In genomic region chr3:30599711-30600545, GRCm38 (mm10) we compare ENCODE assay signal across 8 mouse cellular contexts. TPM values are rescaled to one million over a fixed set of nuclear protein-coding genes. Genes with fewer than 3 reads are reported as not detected.
DNase-seq lines count a peak whose midpoint lies in the region; ATAC-seq and TF ChIP-seq lines count a peak whose summit lies in the region.

Gene Actrt3, minus strand, starts transcription at chr3:30599939.

- TF ChIP-seq POLR2A in liver, adult 2 months (IDR thresholded peaks at IDR 0.05; ENCODE audit: extremely low read depth, insufficient read depth, low read length), result no peak

- 1% methylated on average over 32 of the region's 32 CpGs for WGBS in kidney, embryonic 14.5 days
- under 1% methylated on average over 32 of the region's 32 CpGs for WGBS in forebrain, postnatal 0 days
- WGBS in intestine, embryonic 14.5 days, result 3% methylated on average over 32 of the region's 32 CpGs
- 4% methylated on average over 32 of the region's 32 CpGs for WGBS in liver, adult 2 months

- peaks cover 6% of the 10 kb centered on the region; the same call in 1 of the 2 replicates for H3K79me2 ChIP-seq in liver, adult 2 months (ENCODE audit: control insufficient read depth, insufficient read depth, low read length)

- H3K4me2 ChIP-seq in kidney, embryonic 14.5 days (replicated peaks; ENCODE audit: low read depth, low read length), result peak within 1 kb of the TSS; percentile 93
- H3K4me2 ChIP-seq in forebrain, postnatal 0 days (ENCODE audit: low read depth), result peak within 1 kb of the TSS; percentile 80
- H3K4me2 ChIP-seq in intestine, embryonic 14.5 days (ENCODE audit: low read length), result peak within 1 kb of the TSS; percentile 95

- peak within 1 kb of the TSS; percentile 54 for H3K9ac ChIP-seq in kidney, embryonic 14.5 days (ENCODE audit: low read depth, low read length)
- peak within 1 kb of the TSS; percentile 56 for H3K9ac ChIP-seq in forebrain, postnatal 0 days
- peak within 1 kb of the TSS; percentile 25 for H3K9ac ChIP-seq in intestine, embryonic 14.5 days (ENCODE audit: low read length)
- peak within 1 kb of the TSS; percentile 63 for H3K9ac ChIP-seq in liver, adult 2 months (ENCODE audit: low read depth, low read length)

- DNase-seq in kidney, adult 11 months, result no peak
- peak; percentile 80 to 82 for DNase-seq in cerebellum, adult 18-20 months
- peak; percentile 48 for DNase-seq in forebrain, postnatal 0 days
- DNase-seq in intestine, embryonic 14.5 days (ENCODE audit: low spot score), result peak; percentile 68
- peak; percentile 19 for DNase-seq in liver, adult 2 months (ENCODE audit: extremely low read depth, low read depth, low spot score)
- DNase-seq in neural tube, embryonic 10.5 days (ENCODE audit: extremely low spot score, low spot score), result peak; percentile 67
- peak; percentile 35 to 53 for DNase-seq in thymus, postnatal 36 days

- H3K36me3 ChIP-seq in kidney, embryonic 14.5 days (ENCODE audit: control insufficient read depth, insufficient read depth, low read length), result peaks cover 7% of the 10 kb centered on the region
- no peaks in the 10 kb centered on the region; the same call in 1 of the 2 replicates for H3K36me3 ChIP-seq in forebrain, postnatal 0 days (ENCODE audit: insufficient read depth)
- H3K36me3 ChIP-seq in intestine, embryonic 14.5 days (ENCODE audit: control insufficient read depth, insufficient read depth, low read length), result peaks cover 8% of the 10 kb centered on the region
- H3K36me3 ChIP-seq in liver, adult 2 months (ENCODE audit: control insufficient read depth, insufficient read depth, low read length), result no peaks in the 10 kb centered on the region

- no peaks in the 10 kb centered on the region; the same call in 1 of the 2 replicates for H3K27me3 ChIP-seq in kidney, embryonic 14.5 days (ENCODE audit: control insufficient read depth, insufficient read depth, low read length)
- no peaks in the 10 kb centered on the region for H3K27me3 ChIP-seq in forebrain, postnatal 0 days (ENCODE audit: insufficient read depth, low read length)
- H3K27me3 ChIP-seq in intestine, embryonic 14.5 days (replicated peaks; ENCODE audit: control insufficient read depth, insufficient read depth, low read length), result peaks cover 9% of the 10 kb centered on the region; the same call in 1 of the 2 replicates
- H3K27me3 ChIP-seq in liver, adult 2 months (ENCODE audit: control insufficient read depth, insufficient read depth, low read length), result no peaks in the 10 kb centered on the region

- no peak for ATAC-seq in kidney, embryonic 14.5 days (ENCODE audit: low FRiP score, low TSS enrichment)
- no peak for ATAC-seq in forebrain, postnatal 0 days
- no peak for ATAC-seq in intestine, embryonic 14.5 days (replicated peaks; ENCODE audit: low FRiP score, low TSS enrichment, low read depth)

- H3K4me1 ChIP-seq in kidney, embryonic 14.5 days (ENCODE audit: control insufficient read depth, insufficient read depth, low read length), result peaks cover 5% of the 10 kb centered on the region; the same call in 1 of the 2 replicates
- peaks cover 6% of the 10 kb centered on the region for H3K4me1 ChIP-seq in forebrain, postnatal 0 days (ENCODE audit: insufficient read depth)
- peaks cover 12% of the 10 kb centered on the region for H3K4me1 ChIP-seq in intestine, embryonic 14.5 days (replicated peaks; ENCODE audit: control insufficient read depth, insufficient read depth, low read length)
- H3K4me1 ChIP-seq in liver, adult 2 months (ENCODE audit: control insufficient read depth, insufficient read depth, low read length), result peaks cover 4% of the 10 kb centered on the region; the same call in 1 of the 2 replicates

- TF ChIP-seq CTCF in forebrain, postnatal 0 days (IDR thresholded peaks at IDR 0.05; ENCODE audit: low read depth), result no peak
- no peak for TF ChIP-seq CTCF in liver, adult 2 months (IDR thresholded peaks at IDR 0.05; ENCODE audit: low read depth, low read length)

- H3K27ac ChIP-seq in kidney, embryonic 14.5 days (ENCODE audit: low read depth, low read length), result 0 out of 2 replicates have a peak within 1 kb of the TSS, but pooled peaks have one; percentile 30
- peak within 1 kb of the TSS; percentile 73 for H3K27ac ChIP-seq in forebrain, postnatal 0 days (ENCODE audit: low read depth, low read length)
- peak within 1 kb of the TSS; percentile 5; the same call in 1 of the 2 replicates for H3K27ac ChIP-seq in intestine, embryonic 14.5 days (ENCODE audit: low read depth)
- 0 out of 2 replicates have a peak within 1 kb of the TSS, but pooled peaks have one; percentile 51 for H3K27ac ChIP-seq in liver, adult 2 months (replicated peaks; ENCODE audit: insufficient read depth, low read depth, low read length)

- peak within 1 kb of the TSS; percentile 74 for H3K4me3 ChIP-seq in kidney, embryonic 14.5 days (ENCODE audit: low read length)
- H3K4me3 ChIP-seq in forebrain, postnatal 0 days (ENCODE audit: low read depth, low read length), result peak within 1 kb of the TSS; percentile 66
- peak within 1 kb of the TSS; percentile 84 for H3K4me3 ChIP-seq in intestine, embryonic 14.5 days (ENCODE audit: low read depth, low read length)
- H3K4me3 ChIP-seq in liver, adult 2 months (ENCODE audit: insufficient read depth, low read depth, low read length), result peak within 1 kb of the TSS; percentile 88

- H3K9me3 ChIP-seq in kidney, embryonic 14.5 days (ENCODE audit: control insufficient read depth, low read length), result no peaks in the 10 kb centered on the region
- H3K9me3 ChIP-seq in forebrain, postnatal 0 days (ENCODE audit: low read length), result no peaks in the 10 kb centered on the region
- no peaks in the 10 kb centered on the region for H3K9me3 ChIP-seq in intestine, embryonic 14.5 days (ENCODE audit: control insufficient read depth, low read length)

RNA-seq across cellular contexts. Expression of gene Actrt3, which starts in this region (rescaled TPM):
- polyA plus RNA-seq in kidney, embryonic 14.5 days (2014; fragmentation: Nextera tagmentation; extraction: Ambion mirVana), result not detected in 2 replicates
- 0.14 and 0.54 TPM in 2 replicates for total RNA-seq in forebrain, postnatal 0 days (2014; rRNA removed)
- polyA plus RNA-seq in forebrain, postnatal 0 days (2015; fragmentation: Nextera tagmentation; extraction: Ambion mirVana), result 0.54 and 0.58 TPM in 2 replicates
- 0.09 and 0.23 TPM in 2 replicates for polyA plus RNA-seq in intestine, embryonic 14.5 days (2014; fragmentation: Nextera tagmentation; extraction: Ambion mirVana)
- total RNA-seq in liver, adult 2 months (2014; rRNA removed), result 0.07 TPM in 1 of 2 replicates, not detected in the other
- polyA plus RNA-seq in liver, adult 2 months (2012; rRNA removed), result 0.04 TPM in 1 of 2 replicates, not detected in the other

Comparison
In these comparisons a context has a peak if more than half of its experiments do, and no peak if none do; other contexts are left out.
1. Peak in DNase-seq, H3K4me3 ChIP-seq, H3K27ac ChIP-seq, H3K9ac ChIP-seq and H3K4me2 ChIP-seq in forebrain, postnatal 0 days; RNA of the gene not detected or under 1 TPM.
2. Peak in DNase-seq, H3K4me3 ChIP-seq, H3K27ac ChIP-seq, H3K9ac ChIP-seq and H3K4me2 ChIP-seq in intestine, embryonic 14.5 days; RNA of the gene not detected or under 1 TPM.
3. Peak in DNase-seq, H3K4me3 ChIP-seq, H3K27ac ChIP-seq and H3K9ac ChIP-seq in liver, adult 2 months; RNA of the gene not detected or under 1 TPM.
4. H3K27ac ChIP-seq: peak in every context shown above with its lines; median percentile 73 in forebrain, postnatal 0 days; 51 in liver, adult 2 months; 30 in kidney, embryonic 14.5 days; 5 in intestine, embryonic 14.5 days.